8 mouse cellular contexts compared by ENCODE assay signal in genomic region chrX:113184569-113185229, GRCm38 (mm10). TPM values are rescaled to one million over a fixed set of nuclear protein-coding genes. Genes with fewer than 3 reads are reported as not detected.
DNase-seq lines count a peak whose midpoint lies in the region; ATAC-seq and TF ChIP-seq lines count a peak whose summit lies in the region.

No protein-coding gene starts in this region.

- H3K27ac ChIP-seq in kidney, embryonic 14.5 days (ENCODE audit: low read depth, low read length) = peak overlapping the region; percentile 62; the same call in 1 of the 2 replicates
- H3K27ac ChIP-seq in forebrain, embryonic 15.5 days (replicated peaks) = peak overlapping the region; percentile 90
- no peak overlapping the region for H3K27ac ChIP-seq in liver, embryonic 13.5 days
- peak overlapping the region; percentile 65 for H3K27ac ChIP-seq in stomach, postnatal 0 days (replicated peaks)

- peak overlapping the region; percentile 59 for H3K9ac ChIP-seq in kidney, embryonic 14.5 days (ENCODE audit: low read depth, low read length)
- peak overlapping the region; percentile 53 for H3K9ac ChIP-seq in forebrain, embryonic 15.5 days (replicated peaks)
- H3K9ac ChIP-seq in liver, embryonic 13.5 days = peak overlapping the region; percentile 61
- peak overlapping the region; percentile 67 for H3K9ac ChIP-seq in stomach, postnatal 0 days (ENCODE audit: low read length)

- H3K4me3 ChIP-seq in kidney, embryonic 14.5 days (ENCODE audit: low read length) = peak overlapping the region; percentile 54
- peak overlapping the region; percentile 54 for H3K4me3 ChIP-seq in forebrain, embryonic 15.5 days
- peak overlapping the region; percentile 67 for H3K4me3 ChIP-seq in liver, embryonic 13.5 days (replicated peaks)
- peak overlapping the region; percentile 58 for H3K4me3 ChIP-seq in stomach, postnatal 0 days (ENCODE audit: low read depth, low read length)

- DNase-seq in kidney, postnatal 25 days = no peak
- DNase-seq in Muller cell, postnatal 12 days (ENCODE audit: inconsistent ontology term) = peak; percentile 30
- no peak for DNase-seq in liver, embryonic 13.5 days
- no peak for DNase-seq in stomach, postnatal 0 days (ENCODE audit: low spot score)
- no peak for DNase-seq in right cerebral cortex, postnatal 25 days
- no peak for DNase-seq in layer of hippocampus, postnatal 10 days (ENCODE audit: low spot score in 2 of 2)

- H3K27me3 ChIP-seq in kidney, embryonic 14.5 days (ENCODE audit: control insufficient read depth, insufficient read depth, low read length) = no peaks in the 10 kb centered on the region
- no peaks in the 10 kb centered on the region for H3K27me3 ChIP-seq in forebrain, embryonic 15.5 days
- H3K27me3 ChIP-seq in liver, embryonic 13.5 days = no peaks in the 10 kb centered on the region
- H3K27me3 ChIP-seq in stomach, postnatal 0 days (ENCODE audit: control insufficient read depth, insufficient read depth, low read length) = no peaks in the 10 kb centered on the region

- 24% methylated on average over 17 of the region's 17 CpGs for WGBS in kidney, embryonic 14.5 days
- WGBS in forebrain, embryonic 15.5 days = 11% methylated on average over 17 of the region's 17 CpGs
- WGBS in liver, embryonic 13.5 days (ENCODE audit: insufficient replicate concordance) = 14% methylated on average over 17 of the region's 17 CpGs
- 14% methylated on average over 17 of the region's 17 CpGs for WGBS in stomach, postnatal 0 days

- H3K9me3 ChIP-seq in kidney, embryonic 14.5 days (ENCODE audit: control insufficient read depth, low read length) = no peaks in the 10 kb centered on the region
- H3K9me3 ChIP-seq in forebrain, embryonic 15.5 days = no peaks in the 10 kb centered on the region
- no peaks in the 10 kb centered on the region for H3K9me3 ChIP-seq in liver, embryonic 13.5 days (replicated peaks)
- no peaks in the 10 kb centered on the region for H3K9me3 ChIP-seq in stomach, postnatal 0 days (ENCODE audit: control insufficient read depth, low read length)

- TF ChIP-seq CTCF in stomach, postnatal 0 days (IDR thresholded peaks at IDR 0.05; ENCODE audit: low read depth) = no peak

- H3K36me3 ChIP-seq in kidney, embryonic 14.5 days (ENCODE audit: control insufficient read depth, insufficient read depth, low read length) = no peaks in the 10 kb centered on the region
- H3K36me3 ChIP-seq in forebrain, embryonic 15.5 days = no peaks in the 10 kb centered on the region
- no peaks in the 10 kb centered on the region for H3K36me3 ChIP-seq in liver, embryonic 13.5 days
- no peaks in the 10 kb centered on the region for H3K36me3 ChIP-seq in stomach, postnatal 0 days (ENCODE audit: control insufficient read depth, insufficient read depth, low read length)

- TF ChIP-seq EP300 in stomach, postnatal 0 days (optimal IDR thresholded peaks at IDR 0.05) = no peak

- H3K4me2 ChIP-seq in kidney, embryonic 14.5 days (replicated peaks; ENCODE audit: low read depth, low read length) = peak overlapping the region; percentile 41
- peak overlapping the region; percentile 39 for H3K4me2 ChIP-seq in forebrain, embryonic 15.5 days (replicated peaks)
- peak overlapping the region; percentile 58 for H3K4me2 ChIP-seq in liver, embryonic 13.5 days
- H3K4me2 ChIP-seq in stomach, postnatal 0 days (replicated peaks; ENCODE audit: low read depth) = peak overlapping the region; percentile 45

- no peak; the same call in 1 of the 2 replicates for ATAC-seq in kidney, embryonic 14.5 days (ENCODE audit: low FRiP score, low TSS enrichment)
- peak; percentile 17; the same call in 1 of the 2 replicates for ATAC-seq in forebrain, embryonic 15.5 days (replicated peaks)
- no peak for ATAC-seq in liver, embryonic 13.5 days (ENCODE audit: low read depth)
- ATAC-seq in stomach, postnatal 0 days (ENCODE audit: low FRiP score, low TSS enrichment) = no peak

- no peaks in the 10 kb centered on the region for H3K4me1 ChIP-seq in kidney, embryonic 14.5 days (ENCODE audit: control insufficient read depth, insufficient read depth, low read length)
- H3K4me1 ChIP-seq in forebrain, embryonic 15.5 days = no peaks in the 10 kb centered on the region
- H3K4me1 ChIP-seq in liver, embryonic 13.5 days (replicated peaks) = peaks cover 4% of the 10 kb centered on the region; the same call in 1 of the 2 replicates
- no peaks in the 10 kb centered on the region for H3K4me1 ChIP-seq in stomach, postnatal 0 days (replicated peaks; ENCODE audit: control insufficient read depth, insufficient read depth)

RNA-seq across cellular contexts. Expression of gene Chm, which starts 0.6 kb away (rescaled TPM):
- polyA plus RNA-seq in kidney, embryonic 14.5 days (2014; fragmentation: Nextera tagmentation; extraction: Ambion mirVana) = 12.9 and 18.1 TPM in 2 replicates
- polyA plus RNA-seq in forebrain, embryonic 15.5 days (2015; fragmentation: Nextera tagmentation; extraction: Ambion mirVana) = 12.2 and 13.1 TPM in 2 replicates
- 3.5 and 5.7 TPM in 2 replicates for polyA plus RNA-seq in liver, embryonic 13.5 days (2015; fragmentation: Nextera tagmentation; extraction: Ambion mirVana)
- polyA plus RNA-seq in stomach, postnatal 0 days (2015; fragmentation: Nextera tagmentation; extraction: Ambion mirVana) = 6.1 and 6.2 TPM in 2 replicates
- total RNA-seq in layer of hippocampus, postnatal 10 days (2021) = 10 to 100 TPM; 35.3 to 39.4 TPM
